Mouse (Mus musculus): ENCODE data around the gene Mphosph10.
A peak's percentile ranks its signal among the peaks of the same experiment; 100 is the strongest.

Gene Mphosph10

GRCm38 (mm10) chr7:64351087-64351486 lies 41.0 kb downstream of the Mphosph10 start:
- DNase-seq (ENCODE audit: low spot score) = no peak

DNA sequence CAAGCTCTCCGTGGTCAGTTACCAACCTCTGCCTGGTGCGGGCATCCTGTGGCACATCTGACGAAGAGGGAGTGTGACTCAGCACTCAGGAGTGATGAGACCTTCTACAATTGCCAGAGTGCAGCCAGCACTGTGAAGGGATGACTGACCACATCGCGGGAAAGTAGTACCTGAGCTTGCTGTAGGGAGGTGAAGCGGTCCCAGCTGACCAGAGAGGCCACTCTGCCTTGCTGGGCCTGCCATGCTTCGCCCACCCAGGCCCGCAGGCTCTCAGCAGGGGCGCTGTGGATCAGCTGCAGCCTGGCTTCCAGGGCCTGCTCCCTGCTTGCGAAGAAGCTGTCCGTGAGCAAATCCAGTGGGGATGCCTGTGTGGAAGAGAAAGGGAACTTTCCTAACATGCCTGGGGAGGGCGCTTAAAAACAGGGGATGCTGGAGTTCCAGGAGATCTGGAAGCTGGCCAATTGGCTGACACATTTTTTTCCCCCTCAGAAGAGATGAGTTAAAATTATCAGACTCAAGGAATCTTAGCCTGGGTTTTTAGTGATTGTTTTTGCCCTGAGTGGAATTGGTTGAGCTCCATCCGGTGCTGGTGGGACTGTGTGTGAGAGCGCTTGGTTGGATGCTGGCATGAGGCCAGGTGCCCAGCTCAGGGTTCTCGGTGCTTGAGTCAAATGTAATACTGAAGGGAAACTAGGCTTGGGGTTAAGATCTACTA lies 42.8 kb downstream of the Mphosph10 start:
- DNase-seq (ENCODE audit: low spot score) = peak; percentile 14

DNA sequence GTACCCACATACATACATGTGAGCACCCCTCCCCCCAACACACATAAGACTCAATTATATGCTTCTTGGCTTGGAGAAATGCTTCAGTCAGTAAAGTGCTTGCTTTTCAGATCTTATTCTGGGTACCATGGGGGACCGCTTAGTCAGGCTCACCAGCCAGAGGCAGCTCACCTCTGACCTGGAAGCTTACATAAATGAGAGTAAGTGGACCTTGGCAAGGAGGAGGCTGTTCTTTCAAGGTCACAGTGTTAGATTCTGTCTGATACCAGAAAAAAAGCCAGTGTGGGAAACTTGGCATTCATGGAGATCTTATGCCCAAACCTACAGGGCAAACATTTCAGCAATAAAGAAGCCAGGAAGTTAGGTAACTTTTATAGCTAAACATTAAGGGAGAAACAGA lies 44.3 kb downstream of the Mphosph10 start:
- no peak for DNase-seq (ENCODE audit: low spot score)

- DNase-seq (ENCODE audit: low spot score) = no peak
Measured at GRCm38 (mm10) chr7:64332686-64333085, 59.4 kb downstream of the Mphosph10 start.

GRCm38 (mm10) chr7:64331309-64331708 lies 60.8 kb downstream of the Mphosph10 start:
- no peak for DNase-seq (ENCODE audit: low spot score)

DNA sequence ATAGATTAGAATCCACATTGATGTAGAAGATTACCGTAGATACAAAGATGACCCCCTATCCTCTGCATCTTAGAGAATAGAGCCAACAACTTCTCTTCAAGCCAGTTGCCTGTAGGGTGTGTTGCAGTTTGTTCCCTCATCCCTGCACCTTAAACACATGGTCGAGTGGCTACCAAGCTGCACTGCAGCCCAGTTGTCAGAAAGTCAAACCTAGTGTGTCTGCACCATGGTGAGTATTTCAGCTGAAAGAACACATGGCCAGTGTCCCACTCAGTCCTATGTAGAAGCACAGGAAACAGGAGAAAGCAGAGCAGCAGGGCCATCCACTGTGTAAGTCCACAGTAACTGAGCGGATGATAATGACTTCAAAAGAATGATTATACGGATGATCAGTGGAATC lies 64.6 kb downstream of the Mphosph10 start:
- no peak for DNase-seq (ENCODE audit: low spot score)

DNA sequence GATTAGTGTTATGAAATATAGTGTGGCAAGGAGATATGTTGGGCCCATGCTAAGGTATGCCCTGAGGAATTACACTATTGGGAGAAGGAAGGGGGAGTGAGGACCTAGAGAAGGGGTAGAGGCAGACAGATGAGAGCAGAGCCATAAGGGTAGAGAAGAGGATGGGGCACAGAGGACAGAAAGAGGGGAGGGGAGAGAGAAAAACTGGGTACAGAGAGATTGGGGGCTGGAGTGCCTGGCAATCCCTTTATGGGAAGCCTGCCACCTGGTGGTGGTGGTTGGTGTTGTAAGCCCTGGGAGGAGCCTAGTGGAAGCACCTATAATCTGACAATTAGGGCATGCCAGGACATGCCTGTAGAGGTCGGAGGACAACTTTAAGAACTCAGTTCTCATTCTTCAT lies 65.2 kb downstream of the Mphosph10 start:
- no peak for DNase-seq (ENCODE audit: low spot score)
